Mouse (Mus musculus) limb, embryonic 15.5 days (tissue): ENCODE results near the gene Arhgef16. TPM values are rescaled to one million over a fixed set of nuclear protein-coding genes. Genes with fewer than 3 reads are reported as not detected.

ENCODE experiments used
- ATAC-seq: fragments of 200-750 bp; cut with Nextera tagmentation; 2 replicates; pipeline ENCODE4 v1.8.0; 2017; ENCODE audit warnings: low read depth, moderate TSS enrichment; ENCODE audit not compliant: insufficient number of reproducible peaks, low FRiP score, low TSS enrichment
- H3K27ac ChIP-seq: fragments of 300-500 bp; sonication (generic); 2 replicates; pipeline ENCODE4 v1.5.1; 2015; ENCODE audit warnings: moderate library complexity, mild to moderate bottlenecking, inconsistent platforms
- H3K27me3 ChIP-seq: fragments of 300-500 bp; sonication (generic); 2 replicates; pipeline ENCODE4 v1.6.1; 2015; ENCODE audit warnings: inconsistent platforms
- H3K36me3 ChIP-seq: fragments of 300-500 bp; sonication (generic); 2 replicates; pipeline ENCODE4 v1.6.1; 2015; ENCODE audit warnings: inconsistent platforms
- H3K4me1 ChIP-seq: fragments of 300-500 bp; sonication (generic); 2 replicates; pipeline ENCODE4 v1.6.1; 2015; ENCODE audit warnings: inconsistent platforms
- H3K4me2 ChIP-seq: fragments of 300-500 bp; sonication (generic); 2 replicates; pipeline ENCODE4 v1.6.1; 2015; ENCODE audit warnings: mild to moderate bottlenecking, inconsistent platforms
- H3K4me3 ChIP-seq: fragments of 300-500 bp; sonication (generic); 2 replicates; pipeline ENCODE4 v1.5.1; 2015; ENCODE audit warnings: mild to moderate bottlenecking, inconsistent platforms
- H3K9ac ChIP-seq: fragments of 300-500 bp; sonication (generic); 2 replicates; pipeline ENCODE4 v1.6.1; 2015; ENCODE audit warnings: inconsistent platforms
- H3K9me3 ChIP-seq: fragments of 300-500 bp; sonication (generic); 2 replicates; pipeline ENCODE4 v1.6.1; 2016; ENCODE audit warnings: inconsistent platforms
- WGBS: fragments of 180-500 bp; shearing (Covaris S2); methylation state at CpG from one replicate; pipeline ENCODE4 v1.1.7; 2015; 5-methylcytosine and 5-hydroxymethylcytosine counted together
- polyA plus RNA-seq: library from polyadenylated mRNA; unstranded; fragments of >200 nt; fragmentation: Nextera tagmentation; extraction: Ambion mirVana; gene quantifications from 2 replicates; pipeline ENCODE4 v1.2.1, GENCODE M21; 2015

Gene Arhgef16
- polyA plus RNA-seq, 1 experiment from 2014 or later, result 6.5 TPM

GRCm38 (mm10) chr4:154245342-154245741, 56.1 kb downstream of the Arhgef16 start:
- peak overlapping the region; percentile 73 for H3K27ac ChIP-seq
- 29% methylated on average over 7 of the region's 7 CpGs for WGBS
- no peak overlapping the region for H3K4me3 ChIP-seq
- H3K9ac ChIP-seq, result no peak overlapping the region
- H3K9me3 ChIP-seq, result no peaks in the 10 kb centered on the region
- peaks cover 75% of the 10 kb centered on the region for H3K4me1 ChIP-seq
- H3K36me3 ChIP-seq, result peaks cover 4% of the 10 kb centered on the region; the same call in 1 of the 2 replicates
- no peaks in the 10 kb centered on the region for H3K27me3 ChIP-seq
- ATAC-seq, result no peak
- H3K4me2 ChIP-seq, result peak overlapping the region; percentile 0; the same call in 1 of the 2 replicates

GRCm38 (mm10) chr4:154240608-154241007, 60.9 kb downstream of the Arhgef16 start:
- ATAC-seq, result no peak
- peaks cover 84% of the 10 kb centered on the region for H3K4me1 ChIP-seq

GRCm38 (mm10) chr4:154239199-154239598, 62.3 kb downstream of the Arhgef16 start:
- Histone ChIP-seq H3K27me3 (no peaks in the 10 kb centered on the region), H3K36me3 (peaks cover 4% of the 10 kb centered on the region; the same call in 1 of the 2 replicates), H3K4me1 (peaks cover 79% of the 10 kb centered on the region), H3K27ac (0 out of 2 replicates have a peak overlapping the region, but pooled peaks have one; percentile 43), H3K4me3 (peak overlapping the region; percentile 38), H3K9me3 (no peaks in the 10 kb centered on the region), H3K4me2 (peak overlapping the region; percentile 48), H3K9ac (peak overlapping the region; percentile 23)
- ATAC-seq, result no peak
- 74% methylated on average over 8 of the region's 8 CpGs for WGBS

More at GRCm38 (mm10) chr4:154240608-154241007, 60.9 kb downstream of the Arhgef16 start:
- H3K9ac ChIP-seq, result no peak overlapping the region
- WGBS, result 60% methylated on average over 11 of the region's 11 CpGs
- 0 out of 2 replicates have a peak overlapping the region, but pooled peaks have one; percentile 3 for H3K4me3 ChIP-seq
- no peaks in the 10 kb centered on the region for H3K9me3 ChIP-seq
- no peak overlapping the region for H3K4me2 ChIP-seq
- no peaks in the 10 kb centered on the region for H3K27me3 ChIP-seq
- H3K36me3 ChIP-seq, result peaks cover 4% of the 10 kb centered on the region; the same call in 1 of the 2 replicates
- H3K27ac ChIP-seq, result no peak overlapping the region

- peak overlapping the region; percentile 81 for H3K27ac ChIP-seq
- H3K4me3 ChIP-seq, result peak overlapping the region; percentile 38
- no peaks in the 10 kb centered on the region for H3K36me3 ChIP-seq
- ATAC-seq, result peak; percentile 70
- H3K4me2 ChIP-seq, result peak overlapping the region; percentile 48
- no peaks in the 10 kb centered on the region for H3K27me3 ChIP-seq
- peaks cover 85% of the 10 kb centered on the region for H3K4me1 ChIP-seq
- H3K9me3 ChIP-seq, result no peaks in the 10 kb centered on the region
- under 1% methylated on average over 9 of the region's 9 CpGs for WGBS
- H3K9ac ChIP-seq, result no peak overlapping the region
Measured at GRCm38 (mm10) chr4:154237306-154237705, 64.2 kb downstream of the Arhgef16 start.

GRCm38 (mm10) chr4:154236893-154237292, 64.6 kb downstream of the Arhgef16 start:
- no peaks in the 10 kb centered on the region for H3K9me3 ChIP-seq
- H3K9ac ChIP-seq, result no peak overlapping the region
- peak; percentile 25; the same call in 1 of the 2 replicates for ATAC-seq

GRCm38 (mm10) chr4:154236001-154236400, 65.5 kb downstream of the Arhgef16 start:
- Histone ChIP-seq H3K4me1 (peaks cover 94% of the 10 kb centered on the region), H3K27ac (peak overlapping the region; percentile 81), H3K4me3 (no peak overlapping the region), H3K9me3 (no peaks in the 10 kb centered on the region), H3K36me3 (no peaks in the 10 kb centered on the region), H3K9ac (no peak overlapping the region), H3K4me2 (no peak overlapping the region), H3K27me3 (no peaks in the 10 kb centered on the region)
- 78% methylated on average over 3 of the region's 3 CpGs for WGBS
- no peak for ATAC-seq

More at GRCm38 (mm10) chr4:154236893-154237292, 64.6 kb downstream of the Arhgef16 start:
- Histone ChIP-seq H3K4me2 (peak overlapping the region; percentile 48), H3K4me3 (peak overlapping the region; percentile 38), H3K27me3 (no peaks in the 10 kb centered on the region), H3K36me3 (no peaks in the 10 kb centered on the region), H3K4me1 (peaks cover 89% of the 10 kb centered on the region), H3K27ac (peak overlapping the region; percentile 81)
- 10% methylated on average over 10 of the region's 10 CpGs for WGBS

GRCm38 (mm10) chr4:154232295-154232694, 69.2 kb downstream of the Arhgef16 start:
- peaks cover 87% of the 10 kb centered on the region for H3K4me1 ChIP-seq
- no peaks in the 10 kb centered on the region for H3K9me3 ChIP-seq
- H3K27me3 ChIP-seq, result no peaks in the 10 kb centered on the region
- H3K4me3 ChIP-seq, result no peak overlapping the region
- H3K4me2 ChIP-seq, result no peak overlapping the region
- H3K9ac ChIP-seq, result no peak overlapping the region
- peak overlapping the region; percentile 81 for H3K27ac ChIP-seq
- no peaks in the 10 kb centered on the region for H3K36me3 ChIP-seq
- 27% methylated on average over 4 of the region's 4 CpGs for WGBS
- ATAC-seq, result peak; percentile 79; the same call in 1 of the 2 replicates

GRCm38 (mm10) chr4:154231380-154231779, 70.1 kb downstream of the Arhgef16 start:
- H3K4me3 ChIP-seq, result no peak overlapping the region
- H3K27me3 ChIP-seq, result no peaks in the 10 kb centered on the region
- no peaks in the 10 kb centered on the region for H3K36me3 ChIP-seq
- H3K4me2 ChIP-seq, result no peak overlapping the region
- H3K4me1 ChIP-seq, result peaks cover 85% of the 10 kb centered on the region
- H3K9me3 ChIP-seq, result no peaks in the 10 kb centered on the region
- 71% methylated on average over 7 of the region's 7 CpGs for WGBS
- H3K9ac ChIP-seq, result no peak overlapping the region
- no peak for ATAC-seq
- peak overlapping the region; percentile 81; the same call in 1 of the 2 replicates for H3K27ac ChIP-seq

- Histone ChIP-seq H3K36me3 (no peaks in the 10 kb centered on the region), H3K4me2 (no peak overlapping the region), H3K27me3 (no peaks in the 10 kb centered on the region), H3K27ac (no peak overlapping the region), H3K9me3 (no peaks in the 10 kb centered on the region), H3K4me1 (peaks cover 89% of the 10 kb centered on the region), H3K9ac (no peak overlapping the region), H3K4me3 (no peak overlapping the region)
- ATAC-seq, result no peak
- 80% methylated on average over 9 of the region's 9 CpGs for WGBS
Measured at GRCm38 (mm10) chr4:154229569-154229968, 71.9 kb downstream of the Arhgef16 start.

Other genes with a start within 250 kb of the Arhgef16 start
- gene Trp73, start 161.5 kb downstream of the Arhgef16 start, polyA plus RNA-seq, result 3.4 and 3.9 TPM in 2 replicates
- gene Wrap73, start 159.3 kb downstream of the Arhgef16 start, polyA plus RNA-seq, result 38.5 and 39.9 TPM in 2 replicates
- 149 and 157 TPM in 2 replicates for gene Tprgl, start 141.0 kb downstream of the Arhgef16 start, polyA plus RNA-seq
- 104 and 110 TPM in 2 replicates for gene Megf6, start 130.9 kb downstream of the Arhgef16 start, polyA plus RNA-seq
- gene B230104I21Rik, start 34.5 kb upstream of the Arhgef16 start, polyA plus RNA-seq, result not detected in 2 replicates